Mouse (Mus musculus): Measurements from ENCODE around the gene Cacna1e.

- TF ChIP-seq CTCF (IDR thresholded peaks at IDR 0.05; ENCODE audit: low read depth, low read length), result no peak
- no peak for TF ChIP-seq POLR2A (IDR thresholded peaks at IDR 0.05; ENCODE audit: borderline replicate concordance, low read depth, low read length)
These were observed 179.6 kb downstream of the Cacna1e start for GRCm38 (mm10) chr1:154704558-154705185.

Data from bone marrow macrophage, adult 2 months (primary cell).